Mouse (Mus musculus) ovary, adult 18-20 months (tissue): ENCODE data around the gene Atg4a-ps.

Source experiments
- DNase-seq: peaks from one replicate; pipeline ENCODE4 v3.0.0; 2022; ENCODE audit warnings: low spot score, mixed read lengths

The Atg4a-ps gene

DNA sequence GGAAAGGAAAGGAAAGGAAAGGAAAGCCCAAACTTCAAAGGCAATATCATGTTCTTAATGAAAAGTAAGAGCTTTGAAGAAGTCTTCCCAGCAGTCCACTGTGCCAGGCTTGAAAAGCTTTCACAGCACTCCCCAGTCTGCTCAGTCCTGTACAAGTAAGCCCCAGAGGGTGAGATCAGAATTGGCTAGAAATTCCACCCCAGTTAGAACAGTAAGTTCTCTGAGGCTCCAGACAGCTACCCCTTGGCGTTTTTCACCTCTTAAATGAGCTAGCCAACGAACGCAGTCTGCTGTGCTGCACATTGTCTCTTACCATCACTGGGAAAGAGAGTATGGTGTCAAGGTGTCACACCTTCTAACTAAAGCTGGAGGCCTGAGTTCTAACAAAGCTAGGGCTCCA, 18.2 kb downstream of the Atg4a-ps start:
- no peak for DNase-seq

DNA sequence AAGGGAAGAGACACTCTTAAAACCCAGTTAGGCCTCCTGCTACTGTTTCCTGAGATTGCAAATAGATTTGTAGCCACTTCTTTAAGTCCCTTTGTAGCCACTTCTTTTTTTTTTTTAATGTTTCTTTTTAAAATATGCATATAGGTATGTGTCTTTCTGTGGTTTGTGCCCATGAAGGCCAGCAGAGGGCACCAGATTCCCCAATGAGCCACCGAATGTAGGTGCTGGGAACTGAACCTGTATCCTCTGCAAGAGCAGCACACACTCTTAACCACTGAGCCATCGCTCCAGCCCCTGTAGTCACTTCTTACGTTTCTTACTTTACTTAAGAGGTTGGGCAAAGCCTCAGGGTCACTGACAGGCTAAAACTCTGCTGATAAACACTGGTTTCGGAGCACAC, 19.4 kb downstream of the Atg4a-ps start:
- no peak for DNase-seq

- DNase-seq = no peak
Observed at GRCm38 (mm10) chr3:103625169-103625568, 20.7 kb downstream of the Atg4a-ps start.

DNA sequence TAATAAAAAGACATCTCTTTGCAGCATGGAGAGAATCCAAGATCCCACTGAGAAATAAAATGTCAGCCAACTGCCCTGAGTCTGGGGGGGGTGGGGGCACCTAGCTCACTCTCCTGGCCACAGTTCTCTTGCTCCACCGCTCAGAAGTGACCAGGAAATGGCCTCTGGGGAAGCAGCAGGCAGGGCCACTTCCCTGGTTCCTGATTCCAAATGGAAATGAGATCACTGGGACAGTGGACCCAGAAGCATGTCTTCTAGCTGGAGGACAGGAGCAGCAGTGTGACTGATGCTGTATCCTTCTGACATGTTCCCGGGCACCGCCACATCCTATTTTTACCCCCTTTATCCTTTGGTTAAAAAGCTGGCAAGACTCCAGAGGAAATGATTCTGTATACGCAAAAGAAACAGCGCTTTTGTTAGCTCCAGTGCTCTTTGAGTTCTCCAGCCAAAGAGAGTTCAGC, 21.2 kb downstream of the Atg4a-ps start:
- DNase-seq = no peak

- no peak for DNase-seq
Observed at GRCm38 (mm10) chr3:103623893-103624470, 21.9 kb downstream of the Atg4a-ps start.

DNA sequence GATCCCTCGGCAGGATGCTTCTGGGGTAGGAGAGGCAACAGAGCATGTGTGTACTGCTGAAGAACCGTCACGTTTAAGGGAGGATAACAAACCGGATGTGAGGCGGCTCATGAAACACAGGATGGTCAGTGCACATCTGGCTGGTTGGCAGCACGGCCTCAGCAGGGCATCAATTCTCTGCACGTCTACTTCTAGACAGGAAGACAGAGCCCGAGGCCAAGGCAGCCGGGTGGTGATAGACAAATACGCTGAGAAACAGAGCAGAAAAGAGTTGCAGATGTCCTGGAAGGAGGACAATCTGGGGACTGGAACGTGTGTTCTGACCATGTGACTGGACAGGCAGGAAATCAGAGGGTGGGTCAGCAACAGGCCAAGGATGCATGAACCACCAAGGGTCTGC, 25.8 kb downstream of the Atg4a-ps start:
- DNase-seq = no peak

GRCm38 (mm10) chr3:103616981-103617380, 28.9 kb downstream of the Atg4a-ps start:
- DNase-seq = no peak

DNA sequence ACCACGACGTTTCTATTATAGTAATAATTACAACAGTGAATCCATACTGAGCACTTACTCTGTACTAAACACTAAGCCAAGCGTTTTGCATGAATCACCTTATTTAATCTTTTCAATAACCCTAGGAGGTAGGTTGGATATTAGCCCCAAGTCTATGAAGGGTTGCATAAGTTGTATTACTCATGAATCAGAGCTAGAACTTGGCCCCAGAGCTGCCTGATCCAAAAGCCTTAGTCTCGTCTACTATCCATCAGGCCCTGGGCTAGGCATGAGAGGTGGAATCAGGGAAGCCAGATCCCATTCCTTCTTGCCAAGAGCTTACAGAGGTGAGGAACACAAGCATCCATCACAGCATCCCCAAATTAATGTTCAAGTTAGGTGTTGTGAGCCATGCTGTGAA, 30.2 kb downstream of the Atg4a-ps start:
- no peak for DNase-seq

DNA sequence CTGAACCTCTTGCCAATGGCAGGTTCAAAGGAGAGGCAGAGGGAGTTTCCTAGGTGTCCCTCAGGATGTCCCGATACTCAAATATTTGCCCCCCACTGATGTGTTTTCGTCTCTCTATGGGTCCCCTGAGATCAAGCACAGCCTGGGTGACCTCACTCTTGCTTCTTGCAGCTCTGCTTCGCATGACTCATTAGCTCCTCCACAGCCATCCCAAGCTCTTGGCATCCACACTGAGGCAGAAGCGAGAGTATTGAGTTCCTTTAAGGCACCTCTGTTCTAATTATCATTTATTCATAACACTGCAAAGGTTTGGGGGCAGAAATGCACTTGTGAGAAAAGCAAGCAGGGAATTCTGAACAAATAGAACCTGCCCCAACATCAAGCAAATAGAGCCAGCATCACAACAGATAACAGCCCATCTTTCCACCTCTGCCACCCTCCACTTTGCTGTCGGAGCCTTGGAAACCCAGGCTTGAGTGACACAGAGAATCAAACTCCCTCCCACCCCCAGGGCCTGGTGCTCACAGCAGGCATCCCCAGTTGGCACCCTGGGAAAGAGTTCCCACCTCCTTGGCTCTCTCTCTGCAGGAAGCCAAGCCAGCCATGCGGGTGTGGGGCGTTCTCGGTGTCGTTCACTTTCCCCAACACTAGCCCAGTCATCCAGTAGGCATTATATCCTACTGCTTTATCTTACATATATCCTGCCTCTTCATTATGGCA, 33.1 kb downstream of the Atg4a-ps start:
- DNase-seq = no peak

DNA sequence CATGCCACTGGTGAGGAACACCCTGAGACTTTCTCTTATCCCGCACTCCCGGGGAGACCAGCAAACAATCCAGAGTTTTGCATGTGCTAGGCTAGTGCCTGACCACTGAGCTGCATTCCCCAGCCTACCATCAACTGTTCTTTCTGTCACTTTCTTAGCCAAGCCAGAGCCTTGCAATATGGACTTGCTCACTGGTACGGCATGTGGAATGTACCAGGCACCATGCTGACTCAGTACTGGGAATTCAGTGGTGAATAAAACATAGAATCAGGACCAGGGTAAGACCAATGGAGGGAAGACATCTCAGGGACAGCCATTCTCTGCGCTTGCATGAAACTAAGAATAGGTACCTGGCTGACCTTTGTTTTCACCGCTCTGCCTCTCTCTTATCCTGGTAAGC, 35.6 kb downstream of the Atg4a-ps start:
- DNase-seq = no peak

DNA sequence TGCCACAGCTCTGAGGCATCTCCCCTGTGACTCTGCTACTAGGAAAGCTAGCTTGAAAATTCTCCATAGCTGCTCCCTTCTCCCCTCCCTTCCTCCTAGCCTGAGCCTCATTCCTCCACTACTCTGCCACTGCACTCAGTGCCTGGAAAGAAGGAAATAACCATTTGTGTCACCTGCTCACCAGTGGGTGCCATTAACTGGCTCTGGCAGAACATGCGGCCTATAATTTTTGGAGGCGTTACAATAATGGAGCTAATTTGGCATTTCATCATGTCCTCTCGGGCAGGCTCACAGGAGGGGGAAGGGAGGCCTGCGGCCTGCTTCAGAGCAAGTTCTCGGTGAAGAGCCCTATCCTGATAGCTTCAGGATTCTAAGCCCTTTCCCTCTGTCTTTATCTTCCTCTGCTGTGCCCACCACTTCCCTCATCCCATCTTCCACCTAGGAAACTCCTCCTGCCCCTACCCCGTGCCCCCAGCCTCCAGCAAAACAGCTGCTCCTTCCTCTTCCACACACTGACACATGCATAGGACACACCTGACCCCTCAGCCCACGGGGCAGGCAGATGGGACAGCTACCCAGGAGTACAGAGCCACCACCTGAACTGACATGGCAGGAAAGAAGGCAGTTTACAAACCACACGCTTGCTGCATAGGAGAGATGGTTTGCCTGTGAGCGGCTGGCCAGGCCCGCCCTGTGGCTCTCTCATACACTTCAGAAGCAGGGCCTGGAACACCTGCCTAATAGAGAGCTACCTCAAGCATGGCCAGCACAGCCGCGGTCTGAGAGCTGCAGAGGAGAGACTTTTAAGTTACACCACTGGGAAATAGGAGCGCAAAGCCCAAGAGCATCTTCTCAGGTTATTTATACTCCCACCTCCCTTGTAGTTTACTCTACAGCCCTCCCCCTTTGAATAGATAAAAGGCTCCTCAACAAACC, 38.9 kb downstream of the Atg4a-ps start:
- no peak for DNase-seq

GRCm38 (mm10) chr3:103606045-103606597, 39.7 kb downstream of the Atg4a-ps start:
- no peak for DNase-seq

DNA sequence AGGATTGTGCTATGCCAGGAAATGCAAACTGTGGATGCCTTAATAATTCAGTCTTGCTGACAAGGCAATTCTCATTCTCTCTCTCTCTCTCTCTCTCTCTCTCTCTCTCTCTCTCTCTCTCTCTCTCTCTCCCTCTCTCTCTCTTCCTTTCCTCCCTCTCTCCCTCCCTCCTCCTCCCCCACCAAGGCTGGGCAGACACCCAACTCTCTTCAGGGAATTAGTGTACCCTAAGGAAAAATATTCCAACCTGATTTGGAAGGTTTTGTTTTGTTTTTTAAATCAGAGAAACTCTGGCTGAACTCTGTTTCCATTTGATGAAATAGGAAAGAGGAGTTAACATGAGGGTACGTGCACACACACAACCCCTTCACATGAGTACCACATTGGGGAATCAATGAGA, 44.3 kb downstream of the Atg4a-ps start:
- DNase-seq = no peak

DNA sequence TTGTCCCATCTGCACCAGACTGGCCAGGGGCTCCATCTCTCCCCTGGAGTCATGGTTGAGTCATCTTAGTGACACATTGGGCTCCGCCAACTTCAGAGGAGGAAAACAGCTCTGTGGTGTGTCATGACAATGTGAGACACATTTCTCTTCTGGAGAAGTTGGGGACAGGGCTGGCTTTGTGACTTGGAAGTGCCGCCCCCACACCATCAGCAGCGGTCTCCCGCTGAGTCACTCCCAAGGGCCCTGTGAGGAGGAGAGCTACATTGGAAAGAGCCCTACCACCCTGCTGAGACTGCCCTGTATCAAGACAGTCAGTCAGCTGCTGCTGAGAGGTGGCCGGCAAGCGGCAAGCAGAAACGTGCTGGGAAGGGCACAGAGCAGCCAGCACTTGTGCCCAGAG, 44.9 kb downstream of the Atg4a-ps start:
- DNase-seq = no peak

DNA sequence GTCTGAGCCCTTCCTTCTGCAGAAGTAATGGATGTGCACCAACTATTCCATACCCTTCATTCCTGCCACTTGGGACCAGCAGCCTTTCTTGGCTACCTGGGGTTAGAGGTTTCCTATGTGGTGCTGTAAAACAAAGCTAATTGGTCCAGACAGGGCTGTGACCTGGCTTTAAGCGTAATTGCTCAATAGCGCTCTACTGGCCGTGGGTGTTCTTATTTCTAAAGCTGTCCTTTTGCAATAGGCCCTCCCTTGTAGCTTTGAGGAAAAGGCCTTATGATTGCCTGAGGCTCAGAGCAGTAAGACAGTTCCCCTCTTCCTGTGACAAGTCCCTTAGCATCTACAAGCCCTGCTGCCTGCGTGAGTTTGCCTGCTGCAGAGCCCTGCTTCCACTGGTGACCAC, 48.3 kb downstream of the Atg4a-ps start:
- DNase-seq = no peak

DNA sequence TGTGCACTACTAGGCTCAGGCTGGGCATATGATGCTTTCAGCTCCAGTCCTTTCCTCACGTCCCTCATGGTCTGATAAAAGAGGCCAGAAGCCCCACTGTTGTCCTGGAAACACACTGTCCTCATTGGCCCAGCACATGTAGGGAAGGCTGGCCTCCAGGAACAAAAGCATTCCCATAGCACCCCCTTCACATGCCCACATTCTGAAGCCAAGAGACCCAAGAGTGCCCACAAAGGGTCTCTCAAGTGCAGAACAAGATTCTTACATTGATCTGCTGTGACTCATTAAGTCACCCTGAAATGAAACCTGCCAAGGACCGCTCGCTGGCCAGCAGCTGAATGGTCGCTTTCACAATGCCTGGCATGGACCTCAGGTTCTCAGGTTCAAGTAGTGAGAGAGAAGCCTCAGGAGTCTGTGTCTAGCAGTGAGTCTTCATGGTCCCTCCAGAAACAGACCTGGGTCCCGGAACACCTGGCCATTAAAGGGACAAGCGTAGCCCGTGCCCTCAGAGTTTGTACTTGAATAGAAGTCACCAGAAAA, 50.5 kb downstream of the Atg4a-ps start:
- DNase-seq = no peak
